In genomic region chr11:84920981-84921380, GRCm38 (mm10) we compare ENCODE assay signal across 20 mouse cellular contexts. TPM values are rescaled to one million over a fixed set of nuclear protein-coding genes. Genes with fewer than 3 reads are reported as not detected.
"Had no signal": no experiment of that assay in that cellular context is flagged by ENCODE, and none has a peak within 500 bp of the region (broad histone marks: within the 10 kb centered on the region; RNA-seq: fewer than 3 reads in every experiment).

No protein-coding gene starts in this region.

- H3K27ac ChIP-seq: lung, embryonic 15.5 days; macrophage; midbrain, embryonic 13.5 days; midbrain, embryonic 15.5 days; neural tube, embryonic 12.5 days; stomach, embryonic 15.5 days; stomach, postnatal 0 days had no signal

- H3K36me3 ChIP-seq: lung, embryonic 15.5 days; midbrain, embryonic 13.5 days; midbrain, embryonic 15.5 days; neural tube, embryonic 12.5 days; stomach, embryonic 15.5 days had no signal

- H3K27me3 ChIP-seq: lung, embryonic 15.5 days; midbrain, embryonic 13.5 days; midbrain, embryonic 15.5 days; neural tube, embryonic 12.5 days; stomach, embryonic 15.5 days had no signal

- H3K9me3 ChIP-seq: lung, embryonic 15.5 days; megakaryocyte, embryonic 14.5 days; midbrain, embryonic 13.5 days; midbrain, embryonic 15.5 days; neural tube, embryonic 12.5 days; stomach, embryonic 15.5 days had no signal

- DNase-seq: lung, adult 2 months; lung, postnatal 14 days; lung, postnatal 36 days; right cerebral cortex, postnatal 14 days; thymus, adult 2 months; thymus, postnatal 25 days; thymus, postnatal 4 days had no signal

- H3K4me1 ChIP-seq: lung, embryonic 15.5 days; neural tube, embryonic 12.5 days; stomach, embryonic 15.5 days had no signal

- H3K9ac ChIP-seq: lung, embryonic 15.5 days; midbrain, embryonic 13.5 days; midbrain, embryonic 15.5 days; neural tube, embryonic 12.5 days; stomach, embryonic 15.5 days had no signal

- ATAC-seq: lung, postnatal 0 days; midbrain, embryonic 13.5 days; midbrain, embryonic 15.5 days had no signal

- H3K4me3 ChIP-seq: lung, embryonic 15.5 days; megakaryocyte, embryonic 14.5 days; midbrain, embryonic 13.5 days; midbrain, embryonic 15.5 days; neural tube, embryonic 12.5 days; stomach, embryonic 15.5 days had no signal

- H3K4me2 ChIP-seq: lung, embryonic 15.5 days; midbrain, embryonic 11.5 days; midbrain, embryonic 13.5 days; midbrain, embryonic 15.5 days; neural tube, embryonic 12.5 days; stomach, embryonic 15.5 days had no signal

RNA-seq across cellular contexts. Expression of gene Car4, which starts 36.6 kb away (rescaled TPM):
- total RNA-seq: megakaryocyte progenitor cell, adult 5-6 weeks; monocyte, adult 5-6 weeks; neutrophil, adult 5-6 weeks had no signal
- polyA plus RNA-seq: macrophage had no signal
